Mouse (Mus musculus) cerebral cortex, adult 2 months (tissue): Measurements from ENCODE around the gene Dnm1.

Experiments
- WGBS: fragments of 180-500 bp; shearing (Covaris S2); methylation state at CpG from one replicate; pipeline ENCODE4 v1.1.7; 2018; 5-methylcytosine and 5-hydroxymethylcytosine counted together

Gene Dnm1

GRCm38 (mm10) chr2:32282727-32283126 is 70.4 kb downstream of the Dnm1 start:
- WGBS, result 82% methylated on average over 1 of the region's 1 CpGs

GRCm38 (mm10) chr2:32282289-32282688 is 70.8 kb downstream of the Dnm1 start:
- WGBS, result 91% methylated on average over 2 of the region's 2 CpGs

GRCm38 (mm10) chr2:32275823-32276222 is 77.3 kb downstream of the Dnm1 start:
- WGBS, result 66% methylated on average over 3 of the region's 3 CpGs

- WGBS, result 23% methylated on average over 4 of the region's 4 CpGs
These were observed 92.5 kb downstream of the Dnm1 start for GRCm38 (mm10) chr2:32260635-32261034.

DNA sequence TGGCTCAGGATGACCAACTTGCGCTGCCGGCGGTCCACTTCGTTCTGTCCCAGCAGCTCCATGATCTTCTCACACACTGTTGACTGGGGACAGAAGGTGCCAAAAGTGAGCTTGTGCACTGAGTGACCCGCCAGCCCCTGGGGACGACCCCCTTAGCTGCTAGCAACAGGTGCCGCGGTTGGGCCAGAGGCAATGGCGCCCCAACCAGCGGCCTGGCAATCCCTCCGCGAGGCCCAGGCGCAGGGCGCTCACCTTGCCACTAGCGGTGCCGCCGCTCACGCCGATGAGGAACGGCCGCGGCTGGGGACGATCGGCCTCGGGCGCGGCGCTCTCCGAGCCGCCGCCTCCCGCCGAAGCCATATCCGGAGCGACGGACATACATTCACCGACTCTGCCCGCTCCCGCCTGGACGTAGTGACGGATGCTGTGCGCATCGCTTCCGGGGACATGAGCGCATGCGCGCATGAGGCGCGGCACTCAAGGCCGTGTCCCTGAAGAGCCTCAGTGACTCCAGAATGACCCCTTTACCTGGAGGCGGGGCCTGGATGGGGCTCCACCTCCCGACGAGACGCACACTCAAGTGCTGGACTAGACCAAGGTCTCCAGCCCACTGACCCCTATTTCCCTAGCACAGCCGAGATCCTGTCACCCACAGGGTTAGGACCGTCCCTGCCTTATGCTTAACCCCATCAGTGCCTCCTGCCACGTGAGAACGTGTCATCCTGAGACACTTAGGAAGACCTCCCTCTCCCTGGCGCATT is 93.3 kb downstream of the Dnm1 start, which contains the start of gene Uck1:
Gene Uck1, minus strand, starts transcription at position 503 of the 761 bp plus-strand sequence.
- under 1% methylated on average over 59 of the region's 59 CpGs for WGBS

GRCm38 (mm10) chr2:32258887-32259533 is 94.1 kb downstream of the Dnm1 start:
- 52% methylated on average over 6 of the region's 6 CpGs for WGBS
